Mouse (Mus musculus) mature B cell (primary cell): ENCODE data around the gene Snph.

ENCODE experiments used
- in situ Hi-C: fragments of 300-500 bp; cut with MboI; formaldehyde crosslinking; loops from 2 replicates; pipeline ENCODE4 v1.14.3; 2019

Gene Snph

DNA sequence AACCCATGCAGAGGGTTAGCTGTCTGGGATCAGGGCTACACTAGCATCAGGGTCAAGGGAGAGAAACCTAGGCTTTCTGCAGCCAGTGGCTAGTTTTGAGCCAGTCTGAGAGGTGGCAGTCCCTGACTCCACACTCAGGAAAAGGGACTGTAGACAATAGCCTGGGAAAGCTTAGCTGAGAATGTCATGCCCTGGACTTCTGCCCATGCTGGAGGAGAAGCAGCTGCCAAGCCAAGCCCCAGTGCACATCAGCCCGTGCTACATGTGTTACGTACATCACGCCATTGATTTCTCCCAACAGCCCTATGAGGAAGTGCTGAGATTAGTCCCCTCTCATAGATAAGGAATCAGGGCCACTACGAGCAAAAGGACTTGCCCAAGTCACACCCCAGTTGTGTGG is 30.3 kb downstream of the Snph start:
- in situ Hi-C loops: no loop called here

DNA sequence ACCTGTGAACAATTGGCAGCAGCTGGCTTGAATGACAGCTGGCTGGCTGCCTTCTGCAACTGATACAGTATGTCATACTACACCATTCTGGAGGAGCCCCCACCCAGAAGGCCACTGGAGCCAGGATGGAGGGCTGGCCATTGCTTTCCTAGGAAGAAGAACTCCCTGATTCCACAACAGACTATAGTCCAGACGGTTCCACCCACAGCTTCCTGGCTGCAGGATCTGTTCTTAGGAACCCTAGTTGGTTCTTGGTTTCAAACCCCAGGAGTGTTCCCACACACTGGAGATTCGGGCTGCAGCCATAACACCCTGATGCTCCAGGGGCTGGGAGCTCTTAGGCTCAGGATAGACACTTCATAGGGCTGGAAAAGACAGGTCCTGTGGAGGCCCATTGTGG is 34.3 kb downstream of the Snph start:
- in situ Hi-C loops: no loop called here

GRCm38 (mm10) chr2:151587306-151587705 is 45.1 kb downstream of the Snph start:
- in situ Hi-C loops: no loop called here

GRCm38 (mm10) chr2:151586807-151587206 is 45.6 kb downstream of the Snph start:
- in situ Hi-C loops: no loop called here

- in situ Hi-C loops: no loop called here
Measured at GRCm38 (mm10) chr2:151585934-151586333, 46.5 kb downstream of the Snph start.

DNA sequence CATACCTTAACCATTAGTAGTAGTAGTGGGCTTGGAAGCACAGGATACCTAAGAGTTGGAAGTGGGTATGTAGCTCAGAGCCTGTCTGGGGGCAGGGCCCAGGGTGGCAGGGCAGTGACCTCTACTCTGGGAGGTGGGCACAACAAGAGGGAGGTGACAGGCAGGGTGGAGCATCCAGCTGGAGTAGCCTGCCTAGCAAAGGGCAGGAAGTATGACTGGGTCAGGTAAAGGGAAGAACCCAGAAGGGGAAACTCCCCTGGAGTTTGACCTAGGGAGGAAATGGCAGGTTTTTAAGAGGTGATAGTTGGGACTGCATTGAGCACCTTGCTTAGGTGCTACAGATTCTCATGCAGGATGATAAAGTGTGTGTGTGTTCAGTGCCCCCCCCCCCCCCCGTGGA is 51.4 kb downstream of the Snph start:
- in situ Hi-C loops: no loop called here

DNA sequence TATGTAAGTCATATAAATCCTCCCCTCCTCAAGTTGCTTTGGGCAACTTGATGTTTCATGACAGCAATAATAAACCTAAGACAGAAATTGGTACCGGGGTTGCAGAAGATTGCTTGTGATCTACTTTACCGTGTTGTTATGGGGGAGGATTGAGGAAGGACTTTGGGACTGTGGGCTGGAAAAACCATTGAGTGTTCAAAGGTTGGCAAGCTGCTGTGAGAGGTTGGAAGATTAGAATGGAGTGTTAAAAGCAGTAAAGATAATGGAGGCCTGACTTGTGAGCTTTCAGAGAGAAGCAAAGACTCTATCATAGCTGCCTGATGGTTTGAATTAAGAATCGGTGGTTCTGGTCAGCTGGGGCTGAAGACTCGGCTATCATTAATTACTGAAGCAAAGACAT is 53.2 kb downstream of the Snph start:
- in situ Hi-C loops: no loop called here

- in situ Hi-C loops: no loop called here
Measured at GRCm38 (mm10) chr2:151575699-151576389, 56.5 kb downstream of the Snph start.

DNA sequence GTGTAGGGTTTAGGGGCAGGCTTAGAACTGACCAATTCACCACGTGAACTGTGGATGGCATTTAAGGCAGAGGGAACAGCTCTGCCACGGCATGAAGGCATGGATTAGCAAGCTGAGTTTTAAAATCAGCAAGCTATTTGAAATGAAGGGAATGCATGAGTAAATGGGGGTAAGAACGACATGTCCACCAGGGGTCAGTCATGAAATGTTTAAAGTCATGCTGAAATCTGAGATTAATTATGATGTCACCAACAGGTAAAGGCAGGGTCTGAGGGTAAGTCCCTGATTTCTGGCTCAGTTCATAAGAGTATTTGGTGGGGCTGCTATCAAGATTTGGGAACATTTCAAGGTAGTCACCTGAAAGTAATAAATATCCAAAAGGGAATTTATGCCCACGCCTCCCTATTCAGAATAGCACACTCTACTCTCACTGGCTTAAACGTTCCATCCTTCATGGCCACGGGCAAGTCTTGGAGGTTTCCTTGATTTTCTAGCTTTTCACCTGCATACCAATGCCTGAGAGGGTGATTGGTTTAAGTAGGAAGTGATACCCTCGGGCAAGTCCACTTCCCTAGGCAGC is 57.2 kb downstream of the Snph start:
- in situ Hi-C loops: no loop called here

- in situ Hi-C loops: no loop called here
Measured at GRCm38 (mm10) chr2:151574607-151575006, 57.8 kb downstream of the Snph start.

DNA sequence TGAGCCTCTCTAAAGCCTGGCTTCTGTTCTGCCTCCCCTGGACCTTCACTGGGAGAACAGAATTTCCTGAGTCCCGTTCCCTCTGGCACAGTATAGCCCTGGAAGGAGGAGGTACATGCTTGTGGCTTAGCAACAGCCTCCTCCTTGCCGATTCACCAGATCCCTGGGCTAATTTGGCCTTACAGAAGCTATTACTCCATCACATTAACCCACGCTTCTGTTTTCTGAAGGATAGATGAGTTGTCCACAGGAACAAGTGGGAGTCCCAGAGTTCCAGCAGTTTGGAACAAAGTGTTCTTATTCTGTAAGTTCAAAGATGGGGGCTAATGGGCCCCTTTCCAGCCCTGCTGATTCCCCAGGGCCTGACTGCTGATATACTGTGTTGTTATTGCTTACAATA is 58.7 kb downstream of the Snph start:
- in situ Hi-C loops: no loop called here

GRCm38 (mm10) chr2:151571873-151572700 is 60.3 kb downstream of the Snph start, which contains the start of gene Sdcbp2:
TSS of gene Sdcbp2 (plus strand) at chr2:151572622.
- in situ Hi-C loops: no loop called here

GRCm38 (mm10) chr2:151569452-151569851 is 62.9 kb downstream of the Snph start:
- in situ Hi-C loops: no loop called here

GRCm38 (mm10) chr2:151566856-151567255 is 65.5 kb downstream of the Snph start:
- in situ Hi-C loops: no loop called here

- in situ Hi-C loops: no loop called here
Measured at GRCm38 (mm10) chr2:151564986-151565385, 67.4 kb downstream of the Snph start.

DNA sequence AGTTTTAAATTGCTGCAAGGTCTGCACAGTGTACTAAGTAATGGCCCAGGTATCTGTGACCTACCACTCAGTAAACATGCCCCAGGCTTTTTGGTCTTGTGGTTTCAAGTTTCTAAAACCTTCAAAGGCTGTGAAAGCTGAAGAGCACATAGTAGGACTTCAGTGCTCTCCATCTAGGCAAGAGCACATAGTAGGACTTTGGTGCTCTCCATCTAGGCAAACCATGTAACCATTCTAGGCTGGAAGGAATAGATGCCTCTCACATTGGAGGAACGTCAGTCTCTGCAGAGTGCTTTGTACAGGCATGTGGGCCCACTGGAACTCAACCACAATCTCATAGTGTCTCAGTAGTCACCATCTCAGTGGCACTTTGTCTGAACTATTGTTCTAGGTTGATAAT is 68.4 kb downstream of the Snph start:
- in situ Hi-C loops: no loop called here

DNA sequence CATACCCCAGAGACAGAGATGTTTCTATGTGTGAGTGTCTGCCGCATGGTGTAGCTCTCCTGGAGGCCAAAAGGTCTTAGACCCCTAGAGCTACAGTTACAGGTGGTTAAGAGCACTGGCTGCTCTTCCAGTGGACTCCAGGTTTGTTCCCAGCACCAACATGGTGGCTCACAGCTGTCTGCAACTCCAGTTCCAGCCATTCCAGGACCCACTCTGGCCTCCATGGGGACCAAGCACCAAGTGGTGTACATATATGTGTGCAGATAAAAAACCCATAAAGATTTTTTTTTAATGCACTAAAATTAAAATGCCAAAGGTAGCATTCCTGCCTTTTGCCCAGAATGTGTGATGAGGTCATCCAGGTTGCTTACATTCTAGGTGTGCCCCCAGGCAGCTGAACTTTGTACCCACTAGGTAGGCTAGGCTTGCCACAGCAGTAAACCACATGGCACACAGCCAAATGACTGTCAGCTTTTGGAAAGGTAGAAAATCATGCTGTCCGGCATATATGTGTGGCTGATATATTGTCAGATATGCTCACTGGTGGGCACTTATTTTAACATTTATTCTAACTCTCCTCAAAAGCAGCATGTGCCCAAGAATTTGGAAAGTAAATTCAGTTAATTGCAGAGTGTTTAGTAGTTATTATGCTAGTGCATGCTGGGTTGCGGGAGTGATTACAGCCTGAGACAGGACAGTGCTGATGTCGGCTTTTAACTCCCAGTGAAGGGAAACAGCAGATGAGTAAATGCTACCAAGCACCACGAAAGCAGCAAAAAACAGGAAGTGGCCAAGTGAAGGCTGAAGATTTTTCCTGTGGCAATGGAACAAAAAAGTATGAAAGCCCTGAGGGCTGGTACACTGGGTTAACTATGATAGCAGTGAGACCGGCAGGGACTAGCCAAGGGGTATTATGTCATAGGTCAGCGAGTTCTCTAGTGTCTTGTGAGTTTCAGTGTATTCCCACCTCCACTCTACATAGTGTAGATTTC is 69.2 kb downstream of the Snph start:
- in situ Hi-C loops: no loop called here

DNA sequence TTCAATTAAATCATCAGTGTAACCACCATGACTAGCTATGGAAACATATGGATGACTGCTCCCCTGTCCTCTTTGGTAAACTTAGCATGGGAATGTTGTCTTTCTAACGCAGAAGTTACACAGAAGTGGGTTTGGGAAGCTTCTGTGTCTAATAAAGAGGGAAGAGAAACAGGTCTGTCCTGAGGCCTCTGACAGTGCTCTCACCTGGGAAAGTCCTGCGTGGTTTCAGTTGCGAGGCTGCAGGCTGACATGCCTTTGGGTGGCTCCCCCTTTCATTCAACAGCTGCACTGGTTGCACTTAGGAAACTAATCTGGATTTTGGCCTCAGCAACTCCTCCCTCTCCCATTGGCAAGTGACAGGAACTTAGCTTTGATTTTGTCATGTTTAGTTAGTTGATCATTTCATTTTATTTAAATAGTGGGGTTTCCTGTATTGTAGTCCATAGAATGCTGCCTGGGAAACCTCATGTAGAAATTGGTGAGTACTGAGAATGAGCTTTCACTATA is 82.7 kb downstream of the Snph start:
- in situ Hi-C loops: no loop called here

- in situ Hi-C loops: no loop called here
Measured at GRCm38 (mm10) chr2:151546571-151546970, 85.8 kb downstream of the Snph start.

DNA sequence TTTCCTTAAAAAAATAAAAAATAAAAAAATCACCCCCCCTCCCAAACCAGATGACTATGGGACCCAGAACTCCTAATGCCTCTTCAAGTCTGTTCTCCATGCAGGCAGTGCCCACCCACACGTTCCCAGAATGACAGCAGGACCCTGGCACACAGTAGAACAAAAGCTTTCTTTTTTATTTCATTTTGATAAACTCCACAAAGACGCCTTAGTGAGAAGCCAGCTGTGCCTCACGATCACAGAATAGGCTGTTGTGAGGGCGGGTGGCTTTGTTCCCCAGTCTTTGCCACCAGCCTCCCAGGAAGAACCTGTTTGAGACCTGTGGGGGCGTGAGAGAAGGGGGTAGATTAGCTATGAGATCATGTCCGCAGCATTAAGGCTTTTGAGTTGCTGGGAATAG is 87.7 kb downstream of the Snph start:
- in situ Hi-C loops: no loop called here

GRCm38 (mm10) chr2:151543063-151543895 is 89.1 kb downstream of the Snph start:
- in situ Hi-C loops: no loop called here
